Mouse (Mus musculus) macrophage (primary cell): ENCODE measurements around the gene Gigyf1. TPM values are rescaled to one million over a fixed set of nuclear protein-coding genes. Genes with fewer than 3 reads are reported as not detected.

Experiments used
- H3K27ac ChIP-seq: fragments of 350-480 bp; formaldehyde crosslinking; 2 replicates; pipeline ENCODE4 v1.9.0; 2021
- H3K36me3 ChIP-seq: fragments of 350-480 bp; formaldehyde crosslinking; 2 replicates; pipeline ENCODE4 v1.9.0; 2021; ENCODE audit errors: inconsistent target
- H3K4me3 ChIP-seq: fragments of 350-480 bp; formaldehyde crosslinking; 2 replicates; pipeline ENCODE4 v1.9.0; 2021; ENCODE audit errors: inconsistent target
- H3K79me2 ChIP-seq: fragments of 350-480 bp; formaldehyde crosslinking; 2 replicates; pipeline ENCODE4 v1.9.0; 2021; ENCODE audit errors: inconsistent target
- WGBS: methylation state at CpG from one replicate; pipeline ENCODE4 v1.1.7; 2026; ENCODE audit warnings: inconsistent platforms; ENCODE audit not compliant: missing documents; 5-methylcytosine and 5-hydroxymethylcytosine counted together
- polyA plus RNA-seq: library from polyadenylated mRNA; stranded (reverse); fragments of 250-400 nt; gene quantifications from 3 replicates; pipeline ENCODE4 v1.2.4, GENCODE M21; 2018; ENCODE audit warnings: inconsistent platforms
- total RNA-seq, 78 experiments: library from RNA; depleted of rRNA; stranded (reverse); fragments of 250-400 nt; gene quantifications; 1 replicate in 9 of 78; 2 replicates in 24 of 78; 3 replicates in 43 of 78; 4 replicates in 2 of 78; pipeline ENCODE4 v1.2.4; 2018; ENCODE audit warnings: inconsistent platforms in 56 of 78

The Gigyf1 gene
- 100 to 1,000 TPM in 20 of 26 experiments, 10 to 100 TPM in 6; 71.0 to 222 (median 122) TPM for total RNA-seq (2018; cell fraction: chromatin; rRNA removed)
- total RNA-seq (2018; cell fraction: cytosol; rRNA removed), result 10 to 100 TPM in 24 of 26 experiments, 1 to 10 TPM in 2; 8.2 to 26.3 (median 17.5) TPM
- 100 to 1,000 TPM in 2 of 26 experiments, 10 to 100 TPM in 24; 28.0 to 116 (median 53.6) TPM for total RNA-seq (2018; cell fraction: nucleus; rRNA removed)
- polyA plus RNA-seq, result 8.7 to 17.9 TPM (median 11.5 TPM) in 3 replicates

DNA sequence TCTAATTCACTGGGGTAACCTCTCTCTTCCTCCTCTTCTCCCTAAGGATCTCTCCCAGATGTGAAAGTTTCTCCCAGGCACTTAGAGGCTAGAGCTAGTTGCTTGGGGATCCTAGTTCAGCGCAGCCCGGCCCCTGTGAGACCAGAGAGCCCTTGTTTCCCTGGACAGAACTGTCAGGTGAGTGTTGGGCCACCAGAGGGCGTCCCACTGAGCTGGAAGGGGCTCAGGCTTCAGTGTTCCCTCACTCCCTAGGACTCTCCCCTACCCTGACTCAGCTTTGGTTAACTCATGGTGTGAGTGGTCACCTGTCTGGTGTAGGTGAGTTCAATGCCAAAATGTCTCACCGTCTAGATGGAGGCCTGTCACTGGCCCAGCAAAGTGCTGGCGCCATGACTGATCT lies at the start of gene Gigyf1:
Gigyf1 (plus strand) TSS at position 113 of the 400 bp plus-strand sequence.
- peaks cover 47% of the 10 kb centered on the region for H3K36me3 ChIP-seq
- H3K27ac ChIP-seq, result no peak within 1 kb of the TSS
- no peak within 1 kb of the TSS for H3K4me3 ChIP-seq
- WGBS, result 100% methylated on average over 5 of the region's 5 CpGs
- peaks cover 57% of the 10 kb centered on the region for H3K79me2 ChIP-seq

DNA sequence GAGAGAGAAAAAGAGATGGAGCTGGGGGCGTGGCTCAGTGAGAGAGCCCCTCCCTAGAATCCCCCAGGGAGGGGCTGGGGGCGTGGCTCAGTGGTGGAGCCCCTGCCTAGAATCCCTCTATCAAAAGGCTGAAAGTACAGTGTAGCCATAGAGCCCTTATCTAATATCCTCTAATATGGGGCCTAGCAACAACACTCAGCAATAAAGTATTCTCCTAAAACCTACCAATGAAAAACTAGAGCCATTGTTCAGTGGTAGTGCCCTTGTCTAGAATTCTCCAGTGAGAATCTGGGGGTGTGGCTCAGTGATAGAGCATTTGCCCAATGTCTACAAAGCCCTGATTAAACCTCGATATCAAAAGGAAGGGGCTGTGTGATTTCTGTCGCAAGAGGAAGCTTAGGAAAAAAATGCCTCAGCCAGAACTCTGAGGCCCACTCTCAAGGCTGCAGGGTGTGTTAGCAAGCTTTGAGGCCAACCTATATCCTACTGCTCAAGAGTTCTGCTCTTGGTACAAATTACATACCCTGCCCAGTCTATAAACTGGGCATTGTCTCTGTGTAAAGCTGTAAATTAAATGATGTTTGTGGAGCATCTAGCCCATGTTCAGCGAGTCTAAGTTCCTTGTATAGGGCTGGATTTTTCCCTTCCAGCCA lies 46.0 kb upstream of the Gigyf1 start:
- Histone ChIP-seq H3K36me3 (no peaks in the 10 kb centered on the region), H3K4me3 (no peak overlapping the region), H3K79me2 (no peaks in the 10 kb centered on the region), H3K27ac (no peak overlapping the region)
- 43% methylated on average over 5 of the region's 5 CpGs for WGBS

DNA sequence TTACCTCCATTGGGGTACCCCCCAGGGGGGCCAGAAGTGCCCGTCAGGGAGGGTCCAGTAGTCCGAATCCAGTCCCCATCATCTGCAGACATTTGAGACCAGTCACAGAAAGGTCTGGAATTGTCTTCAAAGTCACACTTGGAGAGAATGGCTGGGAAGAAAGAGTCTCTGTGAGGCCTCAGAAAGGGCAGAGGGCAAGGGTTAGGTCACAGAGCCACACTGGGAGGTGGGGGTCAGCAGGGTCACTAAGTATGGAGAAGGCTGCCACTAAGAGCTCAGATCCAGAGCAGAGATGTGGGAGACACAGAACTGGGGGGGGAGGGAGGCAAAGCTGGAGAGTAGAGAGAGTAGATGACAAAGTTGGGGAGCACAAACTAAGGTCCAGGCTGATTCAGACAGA lies 44.0 kb upstream of the Gigyf1 start:
- Histone ChIP-seq H3K27ac (no peak overlapping the region), H3K4me3 (no peak overlapping the region), H3K79me2 (no peaks in the 10 kb centered on the region), H3K36me3 (no peaks in the 10 kb centered on the region)
- 92% methylated on average over 2 of the region's 2 CpGs for WGBS

DNA sequence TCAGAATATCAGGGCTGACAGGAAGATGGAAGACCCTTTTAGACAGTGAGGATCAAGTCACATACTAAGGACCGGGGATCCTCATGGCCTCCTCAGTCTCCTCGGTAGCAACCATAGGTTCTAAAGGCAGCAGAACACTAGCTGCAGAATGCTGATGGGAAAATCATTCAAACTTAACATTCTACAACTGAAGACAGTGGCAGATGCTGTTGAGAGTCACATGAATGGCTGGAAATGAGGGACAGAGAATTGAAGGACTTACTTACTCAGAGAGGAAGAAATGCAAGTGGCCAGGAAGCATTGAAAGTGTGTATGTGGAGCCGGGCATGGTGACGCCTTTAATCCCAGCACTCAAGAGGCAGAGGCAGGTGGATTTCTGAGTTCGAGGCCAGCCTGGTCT lies 41.4 kb upstream of the Gigyf1 start, which contains the start of gene Zan:
Zan (minus strand) TSS at position 101 of the 400 bp plus-strand sequence.
- Histone ChIP-seq H3K27ac (no peak within 1 kb of the TSS), H3K4me3 (no peak within 1 kb of the TSS), H3K36me3 (no peaks in the 10 kb centered on the region), H3K79me2 (no peaks in the 10 kb centered on the region)
- WGBS, result 95% methylated on average over 4 of the region's 5 CpGs

DNA sequence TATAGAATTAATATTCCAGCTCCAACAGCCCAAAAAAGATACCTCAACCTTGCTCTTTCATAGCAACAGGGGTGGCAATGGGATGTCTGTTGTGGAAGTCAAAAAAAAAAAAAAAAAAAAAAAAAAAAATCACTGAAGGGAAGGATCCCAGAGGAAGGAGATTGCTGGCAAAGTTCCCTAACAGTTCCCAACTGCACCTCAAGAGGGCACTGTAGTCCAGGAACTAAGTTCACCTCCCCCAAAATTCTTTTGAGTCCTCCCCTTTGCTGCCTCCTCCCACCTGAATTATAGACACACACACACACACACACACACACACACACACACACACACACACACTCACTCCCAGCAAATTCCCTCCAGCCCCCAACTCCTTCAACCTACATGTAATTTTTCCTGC lies 37.2 kb upstream of the Gigyf1 start:
- Histone ChIP-seq H3K4me3 (no peak overlapping the region), H3K79me2 (no peaks in the 10 kb centered on the region), H3K36me3 (no peaks in the 10 kb centered on the region), H3K27ac (no peak overlapping the region)

DNA sequence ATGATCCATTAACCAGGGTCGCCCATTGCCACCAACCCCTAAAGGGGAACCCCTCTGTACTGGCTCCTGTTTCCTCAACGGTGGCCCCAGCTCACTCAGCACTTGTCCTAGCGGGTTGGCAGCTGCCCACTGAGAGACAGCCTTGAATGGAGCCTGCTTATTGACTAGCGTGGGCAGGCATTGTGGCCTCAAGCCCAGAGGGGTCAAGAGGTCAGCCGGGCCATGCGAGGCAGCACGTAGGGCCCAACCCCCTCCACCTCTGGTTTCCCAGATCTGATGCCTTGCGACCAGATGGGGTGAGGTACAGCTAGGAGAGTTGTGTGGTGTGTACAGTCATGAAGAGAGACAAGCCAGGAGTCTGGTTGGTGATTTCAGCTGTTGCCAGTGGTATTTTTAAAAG lies 36.5 kb upstream of the Gigyf1 start:
- Histone ChIP-seq H3K79me2 (no peaks in the 10 kb centered on the region), H3K27ac (no peak overlapping the region), H3K36me3 (no peaks in the 10 kb centered on the region), H3K4me3 (no peak overlapping the region)
- whole genome bisulfite sequencing, result 69% methylated on average over 8 of the region's 8 CpGs

DNA sequence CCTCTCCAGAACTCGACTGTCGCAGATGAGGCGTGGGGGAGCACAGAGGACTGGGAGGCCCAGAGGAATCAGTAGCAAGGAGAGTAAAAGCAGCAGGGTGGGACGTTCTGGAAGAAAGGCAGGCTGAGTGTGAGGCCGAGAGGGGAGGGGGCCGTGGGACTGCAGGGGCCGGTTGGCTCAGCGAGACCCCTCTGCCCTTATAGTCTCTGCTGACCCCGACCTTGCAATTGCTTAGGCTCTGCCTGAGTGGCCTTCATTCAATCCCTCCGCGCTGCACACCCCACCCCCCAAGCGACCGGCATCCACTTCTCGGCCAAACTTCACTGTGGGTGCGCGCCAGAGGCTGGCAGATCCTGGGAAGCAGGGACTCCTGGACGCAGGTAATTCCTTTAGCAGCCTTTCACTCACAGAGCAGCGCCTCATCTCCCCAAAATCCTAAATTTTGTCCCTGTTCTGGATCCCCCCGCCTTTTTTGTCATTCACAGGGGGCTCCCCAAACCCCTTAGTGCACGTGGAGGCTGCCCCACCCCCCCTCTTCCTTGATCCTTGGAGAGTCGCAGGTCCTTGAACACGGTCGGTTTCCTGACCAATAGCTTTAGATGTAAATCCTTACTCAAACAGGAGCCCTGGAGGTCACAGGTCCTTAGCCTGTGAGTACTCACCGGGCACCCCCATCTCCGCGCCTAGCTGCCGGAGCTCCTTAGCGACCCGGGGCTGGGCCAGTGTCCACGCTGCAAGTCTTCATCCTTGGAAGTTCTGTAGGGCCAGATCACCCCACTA lies 33.1 kb upstream of the Gigyf1 start:
- H3K27ac ChIP-seq, result no peak overlapping the region
- H3K36me3 ChIP-seq, result no peaks in the 10 kb centered on the region
- H3K79me2 ChIP-seq, result no peaks in the 10 kb centered on the region
- 40% methylated on average over 30 of the region's 30 CpGs for WGBS
- H3K4me3 ChIP-seq, result no peak overlapping the region

DNA sequence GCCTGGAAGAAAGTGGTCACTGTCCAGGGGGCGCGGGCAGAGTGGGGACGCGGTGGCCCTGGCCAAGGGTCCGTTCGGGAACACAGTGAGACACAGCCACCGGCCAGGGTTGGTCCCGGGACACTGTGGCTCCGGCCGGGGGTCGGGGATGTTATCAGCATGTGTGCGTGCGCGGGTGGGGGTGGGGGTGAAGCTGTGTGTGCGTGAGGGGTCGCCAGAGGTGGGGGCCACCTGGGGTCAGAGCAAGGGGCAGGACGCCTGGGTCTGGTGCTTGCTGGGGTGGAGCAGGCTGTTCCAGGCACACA lies 32.5 kb upstream of the Gigyf1 start:
- WGBS, result 18% methylated on average over 17 of the region's 17 CpGs
- no peak overlapping the region for H3K27ac ChIP-seq
- no peaks in the 10 kb centered on the region for H3K79me2 ChIP-seq
- no peak overlapping the region for H3K4me3 ChIP-seq
- no peaks in the 10 kb centered on the region for H3K36me3 ChIP-seq

DNA sequence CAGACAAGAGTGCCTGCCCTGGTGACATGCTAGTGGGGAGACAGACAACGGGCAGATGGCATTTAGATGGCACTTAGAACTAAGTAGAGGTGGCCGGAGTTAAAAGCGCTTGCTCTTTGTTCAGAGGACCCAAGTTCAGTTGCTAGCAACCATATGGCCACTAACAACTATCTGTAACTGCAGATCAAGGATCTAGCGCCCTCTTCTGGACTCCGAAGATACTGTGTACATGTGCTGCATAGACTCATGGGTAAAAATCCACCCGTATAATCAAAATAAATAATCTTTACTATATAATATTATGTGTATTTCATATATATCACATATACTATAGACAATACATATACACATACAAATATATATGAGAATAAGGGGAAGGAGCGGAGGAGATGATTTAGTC lies 30.7 kb upstream of the Gigyf1 start:
- Histone ChIP-seq H3K4me3 (no peak overlapping the region), H3K79me2 (no peaks in the 10 kb centered on the region), H3K27ac (no peak overlapping the region), H3K36me3 (no peaks in the 10 kb centered on the region)
- 81% methylated on average over 4 of the region's 7 CpGs for whole genome bisulfite sequencing

DNA sequence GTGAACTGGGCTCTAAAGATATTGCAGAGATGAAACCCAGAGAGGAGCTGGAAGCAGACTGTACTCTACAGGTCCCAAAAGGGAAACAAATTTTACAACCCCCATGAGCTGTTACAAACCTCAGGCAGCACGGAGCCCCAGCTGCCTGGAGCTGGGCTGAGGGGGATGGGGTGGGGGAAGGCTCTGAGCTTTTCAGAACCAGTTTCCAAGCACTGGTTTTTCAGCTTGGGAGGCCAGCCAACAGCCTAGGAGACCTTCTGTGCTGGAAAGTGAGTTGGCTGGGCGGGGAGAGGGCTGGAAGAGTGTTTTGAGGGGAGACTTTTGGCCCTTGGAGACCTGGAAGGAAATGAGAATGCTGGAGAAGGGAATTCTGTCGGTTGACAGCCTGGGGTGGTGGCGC lies 26.8 kb upstream of the Gigyf1 start:
- no peaks in the 10 kb centered on the region for H3K79me2 ChIP-seq
- H3K4me3 ChIP-seq, result no peak overlapping the region
- H3K36me3 ChIP-seq, result no peaks in the 10 kb centered on the region
- no peak overlapping the region for H3K27ac ChIP-seq
- 73% methylated on average over 4 of the region's 4 CpGs for WGBS

DNA sequence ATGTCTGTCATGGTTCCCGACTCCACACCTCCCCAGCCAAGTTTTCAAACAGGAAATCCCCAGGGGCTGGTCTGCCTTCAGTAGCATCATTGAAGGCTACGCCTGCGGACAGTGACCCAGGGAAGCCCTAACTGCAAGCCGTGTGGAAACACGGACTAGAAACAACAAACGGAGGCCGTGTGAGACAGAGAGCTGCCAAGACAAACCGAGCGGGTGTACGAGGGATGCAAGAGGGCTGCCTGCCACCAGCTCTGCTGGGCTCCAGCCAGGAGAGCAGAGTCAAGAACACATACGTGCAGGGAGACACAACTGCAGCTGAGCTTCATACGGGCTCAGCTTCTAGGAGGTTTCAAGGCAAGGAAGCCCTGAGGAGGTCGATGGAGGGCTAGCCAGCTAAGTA lies 24.5 kb upstream of the Gigyf1 start:
- Histone ChIP-seq H3K79me2 (no peaks in the 10 kb centered on the region), H3K27ac (no peak overlapping the region), H3K4me3 (no peak overlapping the region), H3K36me3 (no peaks in the 10 kb centered on the region)
- WGBS, result 89% methylated on average over 13 of the region's 13 CpGs

DNA sequence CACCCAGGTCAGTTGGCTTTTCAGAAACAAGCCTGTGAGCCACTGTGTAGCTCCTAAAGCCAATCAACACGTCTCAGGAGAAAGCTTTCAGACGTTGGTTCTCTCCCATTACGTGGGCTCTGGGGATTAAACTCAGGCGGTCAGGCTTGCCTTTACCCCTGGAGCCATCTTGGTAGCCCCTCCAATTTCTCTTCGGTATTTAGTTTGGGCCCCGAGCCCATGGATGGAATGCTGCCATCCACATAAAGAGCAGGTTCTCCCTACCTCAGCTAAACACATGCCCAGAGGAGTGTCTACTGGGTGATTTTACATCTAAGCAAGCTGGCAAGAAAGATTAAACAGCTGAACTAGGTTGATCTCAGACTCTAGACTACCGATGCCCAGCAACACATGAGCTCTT lies 18.2 kb upstream of the Gigyf1 start:
- WGBS, result 98% methylated on average over 7 of the region's 7 CpGs
- Histone ChIP-seq H3K79me2 (peaks cover 11% of the 10 kb centered on the region; the same call in 1 of the 2 replicates), H3K4me3 (no peak overlapping the region), H3K27ac (no peak overlapping the region), H3K36me3 (no peaks in the 10 kb centered on the region)

DNA sequence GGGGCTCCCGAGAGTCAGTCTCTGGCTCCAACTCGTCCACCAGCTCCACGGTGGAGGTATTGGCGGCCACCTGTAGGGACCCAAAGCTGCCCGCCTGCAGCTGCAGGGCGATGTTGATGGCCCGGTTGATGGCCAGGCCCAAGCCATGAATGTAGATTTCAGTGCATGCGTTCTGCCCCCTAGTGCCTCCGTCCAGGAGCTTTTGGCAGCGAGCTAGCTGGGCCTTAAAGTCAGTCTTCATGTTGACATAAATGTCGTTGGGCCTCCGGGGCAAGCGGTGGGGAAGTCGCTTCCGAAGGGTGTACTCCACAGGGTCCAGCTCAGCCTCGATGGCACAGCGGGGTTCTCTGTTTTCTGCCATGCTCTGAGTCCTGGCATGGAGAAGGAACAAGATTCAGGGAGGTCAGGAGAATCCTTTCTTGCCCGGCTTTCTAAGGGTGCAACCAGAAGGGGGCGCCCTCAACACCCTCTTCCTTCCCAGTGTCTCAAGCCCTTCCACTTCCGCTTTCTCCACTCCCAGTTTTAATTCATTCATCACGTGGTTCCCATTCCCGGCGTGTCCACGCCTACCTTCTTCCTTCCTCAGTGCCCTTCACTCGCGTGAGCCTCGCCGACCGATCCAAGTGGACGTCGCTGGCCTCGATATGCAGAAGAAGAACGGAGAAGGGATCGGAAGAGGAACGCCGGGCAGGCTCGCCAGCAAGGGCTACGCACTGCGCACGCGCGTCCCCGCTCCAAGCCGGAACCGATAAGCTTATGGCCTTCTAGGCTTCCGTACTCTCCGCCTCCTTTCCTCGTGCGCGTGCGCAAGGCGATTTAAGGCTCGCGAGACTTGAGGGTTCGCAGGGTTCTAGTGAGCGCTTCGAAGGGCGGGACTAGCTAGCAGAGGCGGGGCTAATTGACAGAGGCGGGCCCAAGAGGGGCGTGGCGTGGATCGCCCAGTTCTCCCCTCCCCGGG lies 16.4 kb upstream of the Gigyf1 start, which contains the start of gene Pop7:
Pop7 (minus strand) TSS at position 810 of the 958 bp plus-strand sequence.
- H3K36me3 ChIP-seq, result no peaks in the 10 kb centered on the region
- H3K4me3 ChIP-seq, result peak within 1 kb of the TSS; percentile 62
- peaks cover 11% of the 10 kb centered on the region; the same call in 1 of the 2 replicates for H3K79me2 ChIP-seq
- WGBS, result 2% methylated on average over 62 of the region's 64 CpGs
- H3K27ac ChIP-seq, result peak within 1 kb of the TSS; percentile 96

DNA sequence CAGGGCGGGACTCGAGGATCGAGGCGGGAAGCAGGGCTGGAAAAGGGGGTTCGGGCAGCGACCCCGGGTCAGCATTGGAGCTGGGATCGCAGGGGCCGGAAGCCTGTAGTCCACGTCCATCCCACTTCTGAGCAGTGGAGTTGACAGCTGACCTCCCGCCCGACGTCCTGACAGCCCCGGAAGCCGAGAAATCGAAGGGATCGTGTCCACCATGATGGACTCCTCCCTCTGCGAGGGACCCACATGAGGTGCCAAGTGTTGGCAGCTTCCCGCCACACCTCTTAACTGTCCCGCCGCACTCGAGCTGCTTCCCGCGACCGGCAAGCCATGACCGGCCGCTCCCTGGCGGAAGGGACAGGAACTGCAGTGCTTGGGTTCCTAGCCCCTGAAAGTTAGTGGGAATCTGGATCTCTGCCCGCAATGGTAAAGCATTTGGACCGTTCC lies 15.7 kb upstream of the Gigyf1 start:
- Histone ChIP-seq H3K36me3 (no peaks in the 10 kb centered on the region), H3K27ac (peak overlapping the region; percentile 96), H3K79me2 (peaks cover 11% of the 10 kb centered on the region; the same call in 1 of the 2 replicates), H3K4me3 (peak overlapping the region; percentile 62)
- WGBS, result 0% methylated on average over 30 of the region's 30 CpGs
